Mouse (Mus musculus): ENCODE results near the gene Mical3. TPM values are rescaled to one million over a fixed set of nuclear protein-coding genes. Genes with fewer than 3 reads are reported as not detected.

Gene Mical3
- total RNA-seq, 1 experiment = 30.0 TPM

GRCm38 (mm10) chr6:120951311-120951710 is 179.5 kb downstream of the Mical3 start:
- Histone ChIP-seq H3K9me3 (ENCODE audit: control insufficient read depth, insufficient read depth, low read depth, low read length) (no peaks in the 10 kb centered on the region), H3K27ac (ENCODE audit: insufficient read depth, low read depth, low read length, poor library complexity, severe bottlenecking) (no peak overlapping the region; the same call in 1 of the 2 replicates), H3K9ac (ENCODE audit: insufficient read depth, low read depth, low read length, poor library complexity, severe bottlenecking) (no peak overlapping the region), H3K4me1 (ENCODE audit: control insufficient read depth in 2 of 2, insufficient read depth in 2 of 2, low read length in 2 of 2, poor library complexity in 1 of 2) (no peaks in the 10 kb centered on the region), H3K36me3 (ENCODE audit: control insufficient read depth, insufficient read depth, low read length, poor library complexity, severe bottlenecking) (peaks cover 7% of the 10 kb centered on the region; the same call in 1 of the 2 replicates), H3K4me3 (ENCODE audit: insufficient read depth in 1 of 2, low read depth in 1 of 2, low read length in 2 of 2, poor library complexity in 1 of 2, severe bottlenecking in 1 of 2) (no peak overlapping the region)
- in situ Hi-C loops (cut with MboI; ENCODE audit: low sequenced_read_pairs in 2 of 2, unreplicated experiment in 2 of 2) = no loop called here
- TF ChIP-seq MAFK (IDR thresholded peaks at IDR 0.05; ENCODE audit: insufficient read depth, low read depth, low read length) = no peak
- TF ChIP-seq HCFC1 (IDR thresholded peaks at IDR 0.05; ENCODE audit: borderline replicate concordance, insufficient read depth, low read length) = no peak
- TF ChIP-seq CHD2 (IDR thresholded peaks at IDR 0.05; ENCODE audit: low read depth, low read length) = no peak
- no peak for TF ChIP-seq ZC3H11A (IDR thresholded peaks at IDR 0.05; ENCODE audit: borderline replicate concordance, low read depth, low read length)
- no peak for TF ChIP-seq ZNF384 (IDR thresholded peaks at IDR 0.05; ENCODE audit: low read depth, low read length)
- no peak for DNase-seq (ENCODE audit: low read depth, low spot score)

- in situ Hi-C loops (cut with MboI; ENCODE audit: low sequenced_read_pairs in 2 of 2, unreplicated experiment in 2 of 2) = no loop called here
- no peaks in the 10 kb centered on the region for H3K36me3 ChIP-seq (ENCODE audit: control insufficient read depth, insufficient read depth, low read length, poor library complexity, severe bottlenecking)
- TF ChIP-seq ZNF384 (IDR thresholded peaks at IDR 0.05; ENCODE audit: low read depth, low read length) (no peak), ZC3H11A (IDR thresholded peaks at IDR 0.05; ENCODE audit: borderline replicate concordance, low read depth, low read length) (no peak), CHD2 (IDR thresholded peaks at IDR 0.05; ENCODE audit: low read depth, low read length) (no peak), MAFK (IDR thresholded peaks at IDR 0.05; ENCODE audit: insufficient read depth, low read depth, low read length) (no peak), HCFC1 (IDR thresholded peaks at IDR 0.05; ENCODE audit: borderline replicate concordance, insufficient read depth, low read length) (no peak)
Measured at GRCm38 (mm10) chr6:120945510-120945909, 185.3 kb downstream of the Mical3 start.

GRCm38 (mm10) chr6:120943964-120944363 is 186.8 kb downstream of the Mical3 start:
- TF ChIP-seq MAFK (IDR thresholded peaks at IDR 0.05; ENCODE audit: insufficient read depth, low read depth, low read length) = no peak
- no peak for TF ChIP-seq ZNF384 (IDR thresholded peaks at IDR 0.05; ENCODE audit: low read depth, low read length)
- Histone ChIP-seq H3K4me1 (ENCODE audit: control insufficient read depth in 2 of 2, insufficient read depth in 2 of 2, low read length in 2 of 2, poor library complexity in 1 of 2) (peaks cover 0 to 7% of the 10 kb centered on the region in 2 experiments; a peak in 2 of 4 replicates), H3K27ac (ENCODE audit: insufficient read depth, low read depth, low read length, poor library complexity, severe bottlenecking) (no peak overlapping the region), H3K9ac (ENCODE audit: insufficient read depth, low read depth, low read length, poor library complexity, severe bottlenecking) (no peak overlapping the region), H3K36me3 (ENCODE audit: control insufficient read depth, insufficient read depth, low read length, poor library complexity, severe bottlenecking) (no peaks in the 10 kb centered on the region), H3K4me3 (ENCODE audit: insufficient read depth in 1 of 2, low read depth in 1 of 2, low read length in 2 of 2, poor library complexity in 1 of 2, severe bottlenecking in 1 of 2) (no peak overlapping the region), H3K9me3 (ENCODE audit: control insufficient read depth, insufficient read depth, low read depth, low read length) (no peaks in the 10 kb centered on the region)
- in situ Hi-C loops (cut with MboI; ENCODE audit: low sequenced_read_pairs in 2 of 2, unreplicated experiment in 2 of 2) = no loop called here
- DNase-seq (ENCODE audit: low read depth, low spot score) = no peak

More at GRCm38 (mm10) chr6:120945510-120945909, 185.3 kb downstream of the Mical3 start:
- Histone ChIP-seq H3K9me3 (ENCODE audit: control insufficient read depth, insufficient read depth, low read depth, low read length) (no peaks in the 10 kb centered on the region), H3K4me1 (ENCODE audit: control insufficient read depth in 2 of 2, insufficient read depth in 2 of 2, low read length in 2 of 2, poor library complexity in 1 of 2) (peaks cover 0 to 2% of the 10 kb centered on the region in 2 experiments; a peak in 1 of 4 replicates), H3K27ac (ENCODE audit: insufficient read depth, low read depth, low read length, poor library complexity, severe bottlenecking) (no peak overlapping the region), H3K9ac (ENCODE audit: insufficient read depth, low read depth, low read length, poor library complexity, severe bottlenecking) (no peak overlapping the region), H3K4me3 (ENCODE audit: insufficient read depth in 1 of 2, low read depth in 1 of 2, low read length in 2 of 2, poor library complexity in 1 of 2, severe bottlenecking in 1 of 2) (no peak overlapping the region)
- DNase-seq (ENCODE audit: low read depth, low spot score) = no peak

- H3K4me3 ChIP-seq (ENCODE audit: insufficient read depth in 1 of 2, low read depth in 1 of 2, low read length in 2 of 2, poor library complexity in 1 of 2, severe bottlenecking in 1 of 2) = no peak overlapping the region
- H3K27ac ChIP-seq (ENCODE audit: insufficient read depth, low read depth, low read length, poor library complexity, severe bottlenecking) = no peak overlapping the region
- TF ChIP-seq HCFC1 (IDR thresholded peaks at IDR 0.05; ENCODE audit: borderline replicate concordance, insufficient read depth, low read length) = no peak
- no peak for TF ChIP-seq MAFK (IDR thresholded peaks at IDR 0.05; ENCODE audit: insufficient read depth, low read depth, low read length)
- TF ChIP-seq ZNF384 (IDR thresholded peaks at IDR 0.05; ENCODE audit: low read depth, low read length) = no peak
- no peak for TF ChIP-seq ZC3H11A (IDR thresholded peaks at IDR 0.05; ENCODE audit: borderline replicate concordance, low read depth, low read length)
- no peak for TF ChIP-seq CHD2 (IDR thresholded peaks at IDR 0.05; ENCODE audit: low read depth, low read length)
- in situ Hi-C loops (cut with MboI; ENCODE audit: low sequenced_read_pairs in 2 of 2, unreplicated experiment in 2 of 2) = no loop called here
- no peak for DNase-seq (ENCODE audit: low read depth, low spot score)
- H3K9me3 ChIP-seq (ENCODE audit: control insufficient read depth, insufficient read depth, low read depth, low read length) = no peaks in the 10 kb centered on the region
- H3K36me3 ChIP-seq (ENCODE audit: control insufficient read depth, insufficient read depth, low read length, poor library complexity, severe bottlenecking) = no peaks in the 10 kb centered on the region
- peaks cover 0 to 7% of the 10 kb centered on the region in 2 experiments; a peak in 2 of 4 replicates for H3K4me1 ChIP-seq (ENCODE audit: control insufficient read depth in 2 of 2, insufficient read depth in 2 of 2, low read length in 2 of 2, poor library complexity in 1 of 2)
- H3K9ac ChIP-seq (ENCODE audit: insufficient read depth, low read depth, low read length, poor library complexity, severe bottlenecking) = no peak overlapping the region
Measured at GRCm38 (mm10) chr6:120943551-120943950, 187.2 kb downstream of the Mical3 start.

- no peaks in the 10 kb centered on the region for H3K36me3 ChIP-seq (ENCODE audit: control insufficient read depth, insufficient read depth, low read length, poor library complexity, severe bottlenecking)
- H3K9ac ChIP-seq (ENCODE audit: insufficient read depth, low read depth, low read length, poor library complexity, severe bottlenecking) = no peak overlapping the region
- H3K4me3 ChIP-seq (ENCODE audit: insufficient read depth in 1 of 2, low read depth in 1 of 2, low read length in 2 of 2, poor library complexity in 1 of 2, severe bottlenecking in 1 of 2) = no peak overlapping the region
- in situ Hi-C loops (cut with MboI; ENCODE audit: low sequenced_read_pairs in 2 of 2, unreplicated experiment in 2 of 2) = no loop called here
- TF ChIP-seq ZNF384 (IDR thresholded peaks at IDR 0.05; ENCODE audit: low read depth, low read length) (no peak), MAFK (IDR thresholded peaks at IDR 0.05; ENCODE audit: insufficient read depth, low read depth, low read length) (no peak), ZC3H11A (IDR thresholded peaks at IDR 0.05; ENCODE audit: borderline replicate concordance, low read depth, low read length) (no peak), HCFC1 (IDR thresholded peaks at IDR 0.05; ENCODE audit: borderline replicate concordance, insufficient read depth, low read length) (no peak), CHD2 (IDR thresholded peaks at IDR 0.05; ENCODE audit: low read depth, low read length) (no peak)
- peaks cover 0 to 11% of the 10 kb centered on the region in 2 experiments; a peak in 2 of 4 replicates for H3K4me1 ChIP-seq (ENCODE audit: control insufficient read depth in 2 of 2, insufficient read depth in 2 of 2, low read length in 2 of 2, poor library complexity in 1 of 2)
- no peaks in the 10 kb centered on the region for H3K9me3 ChIP-seq (ENCODE audit: control insufficient read depth, insufficient read depth, low read depth, low read length)
- no peak overlapping the region for H3K27ac ChIP-seq (ENCODE audit: insufficient read depth, low read depth, low read length, poor library complexity, severe bottlenecking)
- no peak for DNase-seq (ENCODE audit: low read depth, low spot score)
Measured at GRCm38 (mm10) chr6:120943079-120943478, 187.7 kb downstream of the Mical3 start.

All from ES-E14 (cell line).